Mouse (Mus musculus): ENCODE measurements at regions not wholly inside any gene's neighbourhood (a gene's known extent, or its start where the extent isn't known, plus 50 kb on each side); places are given as distances from the start of the nearest gene placed in this dataset.

- Histone ChIP-seq H3K27ac (no peak overlapping the region), H3K4me1 (replicated peaks) (peaks cover 14% of the 10 kb centered on the region; the same call in 1 of the 2 replicates), H3K4me3 (replicated peaks) (no peak overlapping the region), H3K9ac (no peak overlapping the region; the same call in 1 of the 2 replicates), H3K9me3 (no peaks in the 10 kb centered on the region), H3K36me3 (no peaks in the 10 kb centered on the region), H3K4me2 (replicated peaks) (no peak overlapping the region), H3K27me3 (replicated peaks) (peaks cover 20% of the 10 kb centered on the region)
- ATAC-seq, result peak; percentile 34; the same call in 1 of the 2 replicates
- 44% methylated on average over 13 of the region's 13 CpGs for WGBS
These were observed 52.1 kb upstream of the Dlx4 start for GRCm38 (mm10) chr11:95198196-95198595.

GRCm38 (mm10) chr11:95200971-95201370 is 54.9 kb upstream of the Dlx4 start:
- WGBS, result 66% methylated on average over 3 of the region's 3 CpGs
- H3K36me3 ChIP-seq, result no peaks in the 10 kb centered on the region
- peaks cover 14% of the 10 kb centered on the region; the same call in 1 of the 2 replicates for H3K4me1 ChIP-seq (replicated peaks)
- H3K27me3 ChIP-seq (replicated peaks), result peaks cover 30% of the 10 kb centered on the region
- no peak overlapping the region for H3K9ac ChIP-seq
- no peak overlapping the region for H3K4me3 ChIP-seq (replicated peaks)
- H3K4me2 ChIP-seq (replicated peaks), result no peak overlapping the region
- ATAC-seq, result no peak
- H3K27ac ChIP-seq, result no peak overlapping the region
- no peaks in the 10 kb centered on the region for H3K9me3 ChIP-seq

- Histone ChIP-seq H3K4me2 (replicated peaks) (peak overlapping the region; percentile 69), H3K4me3 (replicated peaks) (peak overlapping the region; percentile 30), H3K27ac (no peak overlapping the region), H3K36me3 (no peaks in the 10 kb centered on the region), H3K9me3 (no peaks in the 10 kb centered on the region), H3K27me3 (replicated peaks) (0 out of 2 replicates have a peak, but pooled peaks cover 5% of the 10 kb centered on the region), H3K9ac (peak overlapping the region; percentile 26; the same call in 1 of the 2 replicates), H3K4me1 (replicated peaks) (peaks cover 18% of the 10 kb centered on the region)
- peak; percentile 92 for ATAC-seq
- 2% methylated on average over 21 of the region's 22 CpGs for WGBS
These were observed 50.9 kb upstream of the Tac4 start for GRCm38 (mm10) chr11:95210185-95211030.

- WGBS, result 17% methylated on average over 5 of the region's 5 CpGs
These were observed 50.3 kb upstream of the Tac4 start for GRCm38 (mm10) chr11:95211031-95211425.

More at GRCm38 (mm10) chr11:95211031-95211425, 50.3 kb upstream of the Tac4 start:
- Histone ChIP-seq H3K27me3 (replicated peaks) (0 out of 2 replicates have a peak, but pooled peaks cover 3% of the 10 kb centered on the region), H3K9ac (no peak overlapping the region), H3K4me1 (replicated peaks) (peaks cover 18% of the 10 kb centered on the region), H3K4me3 (replicated peaks) (no peak overlapping the region; the same call in 1 of the 2 replicates), H3K9me3 (no peaks in the 10 kb centered on the region), H3K4me2 (replicated peaks) (peak overlapping the region; percentile 69), H3K36me3 (no peaks in the 10 kb centered on the region), H3K27ac (no peak overlapping the region)
- ATAC-seq, result no peak; the same call in 1 of the 2 replicates

Data from intestine, embryonic 15.5 days (tissue).